Mouse (Mus musculus) thymus, adult 18-20 months (tissue): ENCODE data around the gene Rock2.
A peak's percentile ranks its signal among the peaks of the same experiment; 100 is the strongest.
"Not testable (repeated sequence)": the region's sequence is repeated elsewhere in the genome, so short reads cannot be mapped to it uniquely, and the experiment has no call there.

ENCODE experiments used
- DNase-seq, 2 experiments: peaks; one replicate each; pipeline ENCODE4 v3.0.0; 2022; ENCODE audit warnings: mixed read lengths in 2 of 2

Rock2 gene

DNA sequence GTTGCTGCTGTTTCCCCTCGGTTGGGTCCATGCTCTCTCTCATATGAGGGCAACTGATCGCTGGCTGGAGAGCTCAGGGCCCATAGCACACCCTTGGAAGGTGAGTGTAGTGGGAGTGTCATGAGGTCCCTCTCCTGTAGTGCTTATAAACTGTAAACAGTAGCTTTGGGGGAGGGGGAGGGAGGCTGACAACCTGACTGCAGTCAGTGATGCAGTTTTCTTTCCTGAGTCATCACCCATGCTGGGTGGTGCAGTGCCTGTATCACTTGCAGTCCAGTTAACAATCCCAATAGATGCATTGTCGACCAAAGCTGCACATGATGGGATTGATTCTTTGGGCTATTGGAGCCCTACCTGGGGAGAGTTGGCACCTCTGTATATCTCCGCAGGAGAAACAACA is 106.5 kb downstream of the Rock2 start:
- DNase-seq, result no peak

- DNase-seq, result no peak
These were observed 114.8 kb downstream of the Rock2 start for GRCm38 (mm10) chr12:17009466-17009865.

DNA sequence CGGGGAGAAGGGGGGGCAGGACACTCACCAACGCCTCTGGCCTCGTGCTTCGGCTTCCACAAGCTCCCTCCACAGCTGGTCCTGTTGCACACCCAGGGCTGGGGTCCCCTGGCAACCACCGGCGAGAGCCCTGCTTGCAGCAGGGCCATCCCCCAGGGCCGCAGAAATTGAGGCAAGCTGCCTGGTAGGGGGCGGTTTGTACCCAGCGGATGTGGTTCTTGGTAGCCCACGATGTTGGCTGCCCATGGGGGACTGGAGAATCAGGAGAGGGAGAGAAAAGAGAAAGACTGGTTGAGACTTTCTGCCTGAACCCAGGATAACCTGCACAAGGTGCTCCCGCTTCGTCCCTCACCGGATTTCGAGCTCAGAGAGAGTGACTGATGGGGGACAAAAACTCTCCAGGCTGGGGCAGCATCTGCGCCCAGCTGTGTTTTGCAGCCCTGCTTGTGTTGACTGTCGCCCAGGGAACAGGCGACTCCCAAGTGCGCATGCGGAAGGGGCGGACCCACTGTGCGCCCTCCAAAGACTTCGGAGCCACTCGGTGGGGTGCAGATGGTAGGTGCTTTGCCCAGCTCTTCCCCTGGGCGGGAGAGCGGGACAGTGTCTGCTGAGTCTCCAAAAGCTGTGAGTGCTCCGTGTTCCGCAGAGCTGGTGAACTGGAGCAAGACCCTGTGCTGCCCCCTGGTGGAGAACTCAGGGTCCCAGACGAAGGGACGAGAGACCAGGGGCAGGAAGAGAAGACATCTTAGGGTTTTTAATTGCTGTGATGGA is 116.6 kb downstream of the Rock2 start, which contains the start of gene 2410004P03Rik:
Gene 2410004P03Rik (minus strand): TSS at position 628 of the 771 bp plus-strand sequence.
- peak; percentile 70 to 74 for DNase-seq

- DNase-seq, result no peak
These were observed 117.6 kb downstream of the Rock2 start for GRCm38 (mm10) chr12:17012067-17012899.

- no peak for DNase-seq
These were observed 121.0 kb downstream of the Rock2 start for GRCm38 (mm10) chr12:17015711-17016110.

DNA sequence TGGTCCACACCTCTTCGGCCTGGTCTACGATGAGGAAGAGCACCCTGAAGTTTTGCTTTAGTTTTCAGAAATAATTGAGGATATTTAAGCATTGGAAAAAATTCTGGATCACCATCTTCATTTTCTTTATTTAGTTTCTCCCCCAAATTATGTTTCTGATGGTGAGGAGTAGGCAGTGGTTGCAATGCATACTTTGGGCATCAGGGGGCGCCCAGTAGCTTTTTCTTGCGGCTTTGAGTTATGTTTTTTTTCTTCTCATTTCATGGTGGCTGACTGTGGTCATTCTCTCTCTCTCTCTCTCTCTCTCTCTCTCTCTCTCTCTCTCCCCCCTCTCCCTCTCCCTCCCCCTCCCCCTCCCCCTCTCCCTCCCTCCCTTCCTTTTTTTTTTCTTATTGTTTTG is 123.8 kb downstream of the Rock2 start:
- DNase-seq, result no peak

GRCm38 (mm10) chr12:17021125-17021524 is 126.4 kb downstream of the Rock2 start:
- not testable (repeated sequence) for DNase-seq

GRCm38 (mm10) chr12:17022145-17022544 is 127.5 kb downstream of the Rock2 start:
- DNase-seq, result no peak

GRCm38 (mm10) chr12:17024554-17025110 is 129.9 kb downstream of the Rock2 start:
- DNase-seq, result no peak

DNA sequence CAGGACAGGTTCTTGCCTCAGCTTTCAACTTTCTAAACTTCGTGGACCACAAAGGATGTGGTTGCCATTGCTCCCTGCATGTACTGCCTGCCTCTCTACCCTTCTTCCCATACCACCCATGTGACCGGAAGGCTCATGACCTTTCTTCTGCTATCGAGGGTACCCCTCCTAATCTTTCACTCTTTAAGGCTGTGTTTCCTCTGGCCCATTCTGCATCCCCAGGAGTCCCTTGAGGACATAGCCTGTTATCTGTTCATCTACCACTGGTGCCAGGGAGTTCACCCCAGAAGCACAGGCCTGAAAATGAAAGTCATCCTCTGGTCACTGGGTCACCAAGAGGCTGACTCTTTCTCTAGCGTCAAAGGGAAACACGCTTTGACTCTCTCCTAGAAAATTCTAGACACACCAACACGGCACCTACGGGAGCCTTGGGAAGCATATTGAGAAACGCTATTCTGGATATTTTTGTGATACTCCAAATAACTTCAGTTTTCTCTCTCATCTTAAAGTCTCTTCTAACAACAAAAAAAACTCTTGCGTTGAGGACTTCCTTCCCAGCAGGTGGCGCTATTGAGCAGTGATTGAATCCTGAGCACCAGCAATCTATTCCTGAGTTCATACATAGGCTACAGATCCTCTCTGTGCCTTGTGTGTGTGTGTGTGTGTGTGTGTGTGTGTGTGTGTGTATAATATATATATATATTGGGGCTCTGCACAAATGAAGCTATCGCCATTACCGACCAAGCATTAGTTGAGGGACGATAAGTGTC is 138.2 kb downstream of the Rock2 start:
- peak in 1 of 2 experiments; percentile 34 for DNase-seq

DNA sequence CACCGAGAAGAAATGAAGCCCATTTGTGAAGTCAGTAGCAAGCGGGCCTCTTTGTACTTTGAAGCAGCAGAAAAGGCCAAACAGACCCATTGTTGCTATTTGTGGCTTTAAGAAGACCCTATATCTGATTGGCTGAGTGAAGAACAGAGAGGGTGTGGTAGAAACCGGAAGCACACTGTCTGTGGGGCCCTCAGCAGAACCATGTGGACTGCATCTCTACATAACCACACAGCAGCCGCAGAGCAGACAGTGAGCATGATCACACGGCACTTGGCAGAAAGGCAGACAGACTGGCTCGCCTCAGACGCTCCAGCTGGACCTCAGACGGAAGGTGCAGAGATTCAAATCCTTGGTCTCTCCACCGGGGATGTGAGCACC is 138.8 kb downstream of the Rock2 start:
- no peak for DNase-seq

GRCm38 (mm10) chr12:17034671-17035070 is 140.0 kb downstream of the Rock2 start:
- DNase-seq, result no peak

DNA sequence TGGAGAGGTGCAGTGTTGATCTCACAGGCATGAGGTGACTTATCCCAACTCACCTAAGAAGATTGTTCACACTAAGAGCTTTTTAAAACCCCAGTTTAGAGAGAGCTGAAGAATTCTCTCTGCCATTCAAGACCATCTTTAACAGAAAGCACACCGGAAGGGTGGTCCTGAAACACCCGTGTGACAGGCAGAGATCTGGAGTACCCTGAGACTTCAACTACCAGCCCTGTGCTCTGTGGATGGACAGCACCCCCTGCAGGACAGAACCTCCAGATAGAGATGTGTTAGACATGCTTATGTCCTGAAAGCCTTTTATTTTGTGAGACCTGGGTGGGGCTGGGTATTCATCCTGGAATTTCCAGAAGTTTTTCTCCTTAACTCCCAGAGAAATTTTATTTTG is 140.4 kb downstream of the Rock2 start:
- DNase-seq, result peak in 1 of 2 experiments; percentile 19

DNA sequence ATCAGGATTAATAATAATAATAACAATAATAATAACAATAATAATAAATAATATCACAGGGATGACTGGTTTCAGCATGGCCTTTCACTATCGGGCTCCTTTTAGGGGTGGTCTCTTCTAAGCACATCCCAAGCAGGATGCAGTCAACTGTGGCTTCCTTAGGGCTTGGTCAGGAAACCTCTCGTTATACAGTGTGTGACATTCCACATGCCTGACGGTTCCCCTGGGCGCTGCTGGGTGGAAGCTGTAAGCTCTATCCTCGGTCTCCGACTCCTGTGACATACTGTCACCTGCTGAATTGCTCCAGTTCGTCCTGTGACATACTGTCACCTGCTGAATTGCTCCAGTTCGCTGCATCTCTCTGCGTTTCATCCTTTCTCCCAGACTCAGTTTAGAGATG is 141.8 kb downstream of the Rock2 start:
- DNase-seq, result no peak

GRCm38 (mm10) chr12:17037053-17037610 is 142.4 kb downstream of the Rock2 start:
- no peak for DNase-seq
